Mouse (Mus musculus) E14TG2a.4 (cell line): ENCODE measurements around the gene Padi2.

ENCODE experiments used
- CTCF ChIP-seq: conservative IDR thresholded peaks from 2 replicates; pipeline ENCODE4 v1.5.1; 2014; ENCODE audit warnings: low read length
- NANOG ChIP-seq: IDR thresholded peaks from 2 replicates; pipeline ENCODE4 v1.6.1; 2014; ENCODE audit warnings: borderline replicate concordance, low read length, mixed read lengths
- POU5F1 ChIP-seq: IDR thresholded peaks from 2 replicates; pipeline ENCODE4 v1.6.1; 2014; ENCODE audit warnings: low read length, borderline replicate concordance

- TF ChIP-seq CTCF (no peak), NANOG (no peak), POU5F1 (no peak)
Observed at GRCm38 (mm10) chr4:140909536-140909935, 3.4 kb downstream of the Padi2 start.
